Mouse (Mus musculus) heart, embryonic 13.5 days (tissue): Measurements from ENCODE around the gene Nbeal2. TPM values are rescaled to one million over a fixed set of nuclear protein-coding genes. Genes with fewer than 3 reads are reported as not detected.

Experiments
- ATAC-seq: fragments of 200-750 bp; cut with Nextera tagmentation; 2 replicates; pipeline ENCODE4 v1.8.0; 2017; ENCODE audit warnings: moderate TSS enrichment; ENCODE audit not compliant: insufficient number of reproducible peaks, low FRiP score, low TSS enrichment; ENCODE audit errors: extremely low read depth
- H3K27ac ChIP-seq: fragments of 300-500 bp; sonication (generic); replicated peaks from 2 replicates; pipeline ENCODE4 v1.5.1; 2015; ENCODE audit warnings: moderate library complexity, mild to moderate bottlenecking, inconsistent platforms
- H3K27me3 ChIP-seq: fragments of 300-500 bp; sonication (generic); replicated peaks from 2 replicates; pipeline ENCODE4 v1.6.1; 2015; ENCODE audit warnings: mild to moderate bottlenecking, inconsistent platforms
- H3K36me3 ChIP-seq: fragments of 300-500 bp; sonication (generic); 2 replicates; pipeline ENCODE4 v1.6.1; 2015; ENCODE audit warnings: mild to moderate bottlenecking, inconsistent platforms
- H3K4me1 ChIP-seq: fragments of 300-500 bp; sonication (generic); 2 replicates; pipeline ENCODE4 v1.6.1; 2015; ENCODE audit warnings: inconsistent platforms
- H3K4me2 ChIP-seq: fragments of 300-500 bp; sonication (generic); 2 replicates; pipeline ENCODE4 v1.6.1; 2015; ENCODE audit warnings: inconsistent platforms, mild to moderate bottlenecking, moderate library complexity
- H3K4me3 ChIP-seq: fragments of 300-500 bp; sonication (generic); 2 replicates; pipeline ENCODE4 v1.5.1; 2015; ENCODE audit warnings: moderate library complexity, mild to moderate bottlenecking, inconsistent platforms
- H3K9ac ChIP-seq: fragments of 300-500 bp; sonication (generic); 2 replicates; pipeline ENCODE4 v1.6.1; 2015; ENCODE audit warnings: inconsistent platforms, mild to moderate bottlenecking, moderate library complexity
- H3K9me3 ChIP-seq: fragments of 300-500 bp; sonication (generic); 2 replicates; pipeline ENCODE4 v1.6.1; 2016; ENCODE audit warnings: inconsistent platforms
- WGBS: fragments of 180-500 bp; shearing (Covaris S2); methylation state at CpG from one replicate; pipeline ENCODE4 v1.1.7; 2015; ENCODE audit warnings: mixed read lengths; 5-methylcytosine and 5-hydroxymethylcytosine counted together
- polyA plus RNA-seq: library from polyadenylated mRNA; unstranded; fragments of >200 nt; fragmentation: Nextera tagmentation; extraction: Ambion mirVana; gene quantifications from 2 replicates; pipeline ENCODE4 v1.2.1, GENCODE M21; 2015

The Nbeal2 gene
- 1.3 and 1.8 TPM in 2 replicates for polyA plus RNA-seq

DNA sequence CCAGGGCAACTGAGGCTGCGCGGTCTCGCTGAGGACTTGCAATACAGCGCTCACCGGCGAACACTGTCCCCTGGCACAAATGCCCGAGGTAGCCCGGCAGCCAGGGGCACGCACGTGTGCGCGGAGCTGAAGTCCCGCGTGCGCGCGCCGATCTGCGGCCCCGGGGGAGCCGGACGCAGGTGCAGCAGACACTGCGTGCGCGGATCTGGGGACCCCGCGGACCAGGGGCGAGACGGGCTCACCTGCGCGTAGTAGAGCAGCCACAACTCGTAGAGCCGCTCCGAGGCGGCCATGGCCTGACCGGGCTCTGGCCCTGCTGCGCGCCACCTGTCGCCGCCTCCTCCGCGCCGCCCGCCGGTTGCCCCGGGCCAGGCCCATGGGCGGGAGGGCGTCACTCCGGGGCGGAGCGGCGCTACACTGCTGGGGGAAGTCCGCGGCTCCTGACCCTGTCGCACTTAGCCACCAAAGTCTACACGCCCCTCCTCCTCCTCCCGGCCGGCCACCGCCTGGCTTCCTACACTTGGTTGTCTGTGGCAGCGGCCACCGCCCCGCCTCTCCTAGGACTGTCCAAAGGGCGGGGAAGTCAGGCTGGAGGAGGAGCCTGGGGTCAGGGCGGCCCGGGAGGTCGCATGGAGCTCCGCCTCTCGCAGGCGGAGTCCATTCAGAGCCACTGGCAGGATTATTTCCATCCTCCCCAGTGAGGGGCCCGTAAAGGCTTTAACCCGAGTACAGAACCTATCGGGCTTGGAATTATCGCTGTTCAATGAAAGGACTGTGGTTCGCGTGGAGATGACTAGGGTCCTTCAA, at the start of gene Nbeal2:
TSS of gene Nbeal2 (minus strand) at position 507 of the 807 bp plus-strand sequence.
- Histone ChIP-seq H3K36me3 (no peaks in the 10 kb centered on the region), H3K4me1 (peaks cover 50% of the 10 kb centered on the region)

GRCm38 (mm10) chr9:110702848-110703247, 48.9 kb upstream of the Nbeal2 start:
- Histone ChIP-seq H3K4me1 (peaks cover 15% of the 10 kb centered on the region), H3K9me3 (no peaks in the 10 kb centered on the region), H3K27me3 (no peaks in the 10 kb centered on the region), H3K4me2 (no peak overlapping the region), H3K36me3 (peaks cover 28% of the 10 kb centered on the region), H3K27ac (peak overlapping the region; percentile 61), H3K9ac (peak overlapping the region; percentile 0; the same call in 1 of the 2 replicates), H3K4me3 (no peak overlapping the region)
- ATAC-seq: no peak
- 34% methylated on average over 1 of the region's 1 CpGs for WGBS

More for the DNA sequence above, at the start of gene Nbeal2:
- Histone ChIP-seq H3K27me3 (peaks cover 26% of the 10 kb centered on the region), H3K4me3 (peak within 1 kb of the TSS; percentile 70), H3K4me2 (peak within 1 kb of the TSS; percentile 91), H3K27ac (peak within 1 kb of the TSS; percentile 68), H3K9me3 (no peaks in the 10 kb centered on the region), H3K9ac (peak within 1 kb of the TSS; percentile 83)
- under 1% methylated on average over 67 of the region's 75 CpGs for WGBS
- ATAC-seq: peak; percentile 87

DNA sequence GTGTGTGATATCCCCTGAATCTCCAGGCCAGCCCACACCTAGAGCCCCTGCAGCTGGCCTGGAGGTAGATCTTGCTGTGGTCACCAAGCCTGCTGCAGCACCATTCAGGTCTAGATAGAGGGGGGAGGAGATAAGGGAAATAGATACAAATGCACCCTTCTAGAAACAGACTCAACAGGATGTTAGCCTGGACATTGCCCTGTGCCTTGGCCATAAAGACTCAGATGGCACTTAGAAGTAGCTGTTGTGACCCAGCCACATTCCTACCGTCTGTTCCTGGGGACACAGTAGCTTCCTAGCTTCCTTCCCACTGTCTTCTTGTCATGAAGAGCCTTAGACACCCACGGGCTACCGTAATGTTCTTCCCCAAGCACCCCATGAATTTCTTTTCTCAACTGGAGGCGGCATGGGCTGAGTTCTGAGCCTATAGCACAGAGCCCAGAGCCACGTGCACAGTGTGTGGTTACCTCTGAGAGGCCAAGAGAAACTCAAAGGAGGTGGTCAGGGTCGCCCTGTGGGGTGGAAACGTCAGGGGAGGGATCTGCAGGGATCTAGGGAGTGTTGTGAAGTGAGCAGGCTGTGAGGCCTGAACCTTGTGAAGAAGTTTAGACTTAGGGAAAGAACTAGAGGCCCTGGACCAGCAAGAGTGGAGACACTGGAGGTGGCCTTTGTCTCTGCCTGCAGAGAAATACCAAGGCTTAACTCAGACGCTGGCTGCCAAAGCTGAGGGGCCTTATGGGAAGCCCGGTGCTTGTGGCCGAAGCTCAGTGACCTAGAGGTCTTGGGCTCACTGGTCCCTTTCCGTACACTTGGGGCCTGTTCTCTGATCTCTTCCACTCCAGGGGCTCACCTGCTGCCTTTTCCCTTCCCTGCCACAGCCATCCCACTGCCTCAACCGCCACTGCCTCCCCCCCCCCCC, 47.4 kb upstream of the Nbeal2 start:
- H3K9ac ChIP-seq: no peak overlapping the region
- H3K4me3 ChIP-seq: no peak overlapping the region
- 80% methylated on average over 11 of the region's 12 CpGs for WGBS
- H3K27me3 ChIP-seq: no peaks in the 10 kb centered on the region
- peaks cover 31% of the 10 kb centered on the region for H3K36me3 ChIP-seq
- H3K4me2 ChIP-seq: no peak overlapping the region
- H3K27ac ChIP-seq: no peak overlapping the region
- peaks cover 26% of the 10 kb centered on the region for H3K4me1 ChIP-seq
- no peak for ATAC-seq
- H3K9me3 ChIP-seq: no peaks in the 10 kb centered on the region

DNA sequence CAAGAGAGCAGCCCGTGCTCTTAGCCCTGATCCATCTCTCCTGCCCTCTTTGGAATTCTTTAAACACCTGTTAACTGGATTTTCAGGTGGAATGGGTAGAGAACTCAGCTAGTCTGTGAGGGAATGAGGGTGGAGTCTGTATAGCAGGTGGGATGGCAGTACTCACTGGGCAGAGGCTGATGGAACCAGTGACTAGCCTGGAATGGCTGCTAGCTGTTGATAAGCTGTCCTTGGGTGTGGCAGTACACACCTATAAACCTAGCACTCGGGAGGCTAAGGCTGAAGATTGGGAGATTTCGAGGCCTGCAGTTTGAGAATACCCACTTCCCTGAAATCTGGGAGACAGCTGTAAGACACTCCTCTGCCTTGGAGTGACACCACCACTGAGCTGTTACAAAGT, 45.6 kb upstream of the Nbeal2 start:
- Histone ChIP-seq H3K9ac (no peak overlapping the region), H3K4me2 (no peak overlapping the region), H3K4me1 (peaks cover 37% of the 10 kb centered on the region), H3K4me3 (no peak overlapping the region), H3K27ac (no peak overlapping the region), H3K9me3 (no peaks in the 10 kb centered on the region), H3K36me3 (peaks cover 27% of the 10 kb centered on the region), H3K27me3 (no peaks in the 10 kb centered on the region)
- no peak for ATAC-seq
- WGBS: 84% methylated on average over 3 of the region's 3 CpGs

DNA sequence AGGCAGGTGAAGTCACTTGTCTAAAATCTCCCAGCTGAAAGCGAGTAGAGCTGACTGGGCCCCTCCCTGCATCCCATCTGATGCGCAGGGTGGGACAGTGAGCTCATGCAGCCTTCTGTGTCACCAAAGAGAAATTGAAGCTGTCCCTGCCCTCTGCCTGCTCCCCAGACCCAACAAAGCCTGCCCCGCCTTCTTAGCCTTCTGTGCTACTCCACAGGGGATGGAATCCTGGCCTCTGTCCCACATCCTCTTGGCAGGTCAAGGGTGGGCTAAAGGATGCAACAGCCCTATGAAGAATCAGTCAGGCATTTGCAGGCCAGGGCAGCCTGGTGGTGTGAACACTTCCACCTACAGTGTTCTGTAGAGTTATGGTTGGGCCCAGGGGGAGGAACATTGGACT, 43.5 kb upstream of the Nbeal2 start:
- no peak overlapping the region for H3K9ac ChIP-seq
- no peak overlapping the region for H3K4me3 ChIP-seq
- ATAC-seq: 0 out of 2 replicates have a peak, but pooled peaks have one; percentile 5
- no peak overlapping the region for H3K27ac ChIP-seq
- H3K36me3 ChIP-seq: peaks cover 40% of the 10 kb centered on the region
- peaks cover 26% of the 10 kb centered on the region for H3K4me1 ChIP-seq
- 74% methylated on average over 3 of the region's 3 CpGs for WGBS
- no peaks in the 10 kb centered on the region for H3K27me3 ChIP-seq
- no peaks in the 10 kb centered on the region for H3K9me3 ChIP-seq
- H3K4me2 ChIP-seq: no peak overlapping the region

- Histone ChIP-seq H3K9ac (no peak overlapping the region), H3K4me3 (no peak overlapping the region), H3K27ac (no peak overlapping the region), H3K4me2 (no peak overlapping the region), H3K4me1 (peaks cover 22% of the 10 kb centered on the region), H3K9me3 (no peaks in the 10 kb centered on the region), H3K36me3 (peaks cover 40% of the 10 kb centered on the region), H3K27me3 (no peaks in the 10 kb centered on the region)
- WGBS: 91% methylated on average over 5 of the region's 5 CpGs
- no peak for ATAC-seq
Measured at GRCm38 (mm10) chr9:110696427-110696826, 42.5 kb upstream of the Nbeal2 start.

- no peak overlapping the region; the same call in 1 of the 2 replicates for H3K9ac ChIP-seq
- WGBS: 69% methylated on average over 4 of the region's 4 CpGs
- no peak for ATAC-seq
- no peak overlapping the region; the same call in 1 of the 2 replicates for H3K27ac ChIP-seq
- no peak overlapping the region for H3K4me3 ChIP-seq
- no peak overlapping the region for H3K4me2 ChIP-seq
- H3K9me3 ChIP-seq: no peaks in the 10 kb centered on the region
- H3K27me3 ChIP-seq: no peaks in the 10 kb centered on the region
- peaks cover 22% of the 10 kb centered on the region for H3K4me1 ChIP-seq
- H3K36me3 ChIP-seq: peaks cover 32% of the 10 kb centered on the region
Measured at GRCm38 (mm10) chr9:110695165-110695755, 41.3 kb upstream of the Nbeal2 start.

- Histone ChIP-seq H3K36me3 (peaks cover 12% of the 10 kb centered on the region), H3K27ac (no peak overlapping the region), H3K27me3 (no peaks in the 10 kb centered on the region), H3K4me3 (no peak overlapping the region), H3K9me3 (no peaks in the 10 kb centered on the region), H3K4me2 (no peak overlapping the region), H3K4me1 (peaks cover 35% of the 10 kb centered on the region), H3K9ac (no peak overlapping the region)
- no peak for ATAC-seq
- 87% methylated on average over 8 of the region's 8 CpGs for WGBS
Measured at GRCm38 (mm10) chr9:110689261-110689779, 35.4 kb upstream of the Nbeal2 start.

DNA sequence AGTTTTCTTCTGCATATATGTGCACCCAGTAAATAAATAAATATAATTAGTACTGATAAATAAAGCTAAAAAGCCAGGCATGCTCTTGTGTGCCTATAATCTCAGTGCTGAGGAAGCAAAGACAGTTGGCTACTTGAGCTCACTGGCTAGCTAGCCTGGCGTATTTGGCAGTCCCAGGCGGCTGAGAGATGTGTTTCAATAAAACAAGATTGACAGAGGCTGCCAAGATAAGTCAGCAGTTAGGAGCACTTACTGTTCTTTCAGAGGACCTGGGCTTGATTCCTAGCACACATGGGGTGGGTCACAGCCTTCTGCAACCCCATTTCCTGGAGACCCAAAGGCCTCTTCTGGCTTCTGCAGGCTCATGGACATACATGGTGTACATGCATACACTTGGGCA, 33.9 kb upstream of the Nbeal2 start:
- Histone ChIP-seq H3K4me2 (no peak overlapping the region), H3K27ac (no peak overlapping the region), H3K36me3 (peaks cover 2% of the 10 kb centered on the region; the same call in 1 of the 2 replicates), H3K9me3 (no peaks in the 10 kb centered on the region), H3K4me1 (peaks cover 50% of the 10 kb centered on the region), H3K4me3 (no peak overlapping the region), H3K27me3 (no peaks in the 10 kb centered on the region), H3K9ac (no peak overlapping the region)
- ATAC-seq: no peak
- WGBS: 85% methylated on average over 2 of the region's 2 CpGs

DNA sequence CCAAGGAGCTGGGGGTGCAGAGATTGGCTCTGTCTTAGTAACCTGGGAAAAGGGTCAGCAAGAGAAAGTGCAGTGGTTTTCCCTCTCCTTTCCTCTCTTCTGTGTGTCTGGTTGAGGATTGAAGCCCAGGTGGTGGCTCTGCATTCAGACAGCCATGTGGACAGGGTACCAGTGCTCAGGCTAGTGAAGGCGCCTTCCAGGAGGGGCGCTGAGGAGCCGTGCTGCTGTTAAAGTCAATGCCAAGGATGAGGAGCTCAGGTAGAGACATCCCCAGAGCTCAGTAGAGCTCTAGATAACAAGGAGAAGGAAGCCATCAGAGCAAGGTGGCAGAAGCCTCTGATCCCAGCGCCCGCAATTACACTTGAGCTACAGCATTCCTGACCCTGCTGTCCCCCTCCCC, 33.1 kb upstream of the Nbeal2 start:
- 66% methylated on average over 5 of the region's 5 CpGs for WGBS
- no peaks in the 10 kb centered on the region for H3K9me3 ChIP-seq
- no peak overlapping the region for H3K4me3 ChIP-seq
- H3K4me2 ChIP-seq: no peak overlapping the region
- no peaks in the 10 kb centered on the region for H3K27me3 ChIP-seq
- no peaks in the 10 kb centered on the region for H3K36me3 ChIP-seq
- peaks cover 57% of the 10 kb centered on the region for H3K4me1 ChIP-seq
- H3K27ac ChIP-seq: no peak overlapping the region
- no peak overlapping the region for H3K9ac ChIP-seq
- ATAC-seq: no peak

GRCm38 (mm10) chr9:110686472-110686871, 32.5 kb upstream of the Nbeal2 start:
- WGBS: 61% methylated on average over 3 of the region's 3 CpGs
- H3K4me3 ChIP-seq: no peak overlapping the region
- no peak overlapping the region; the same call in 1 of the 2 replicates for H3K27ac ChIP-seq
- no peak for ATAC-seq
- H3K4me1 ChIP-seq: peaks cover 62% of the 10 kb centered on the region
- H3K36me3 ChIP-seq: no peaks in the 10 kb centered on the region
- no peaks in the 10 kb centered on the region for H3K9me3 ChIP-seq
- H3K9ac ChIP-seq: no peak overlapping the region
- no peaks in the 10 kb centered on the region for H3K27me3 ChIP-seq
- H3K4me2 ChIP-seq: no peak overlapping the region
